Mouse (Mus musculus) small intestine, adult 2 months (tissue): Measurements from ENCODE around the gene Mink1. TPM values are rescaled to one million over a fixed set of nuclear protein-coding genes. Genes with fewer than 3 reads are reported as not detected.

Experiments used
- H3K27ac ChIP-seq: fragments of 200-500 bp; 2 replicates; pipeline ENCODE4 v1.5.1; 2012; ENCODE audit warnings: low read depth, low read length, control low read depth, inconsistent platforms; ENCODE audit not compliant: insufficient read depth
- H3K27me3 ChIP-seq: fragments of 200-500 bp; 2 replicates; pipeline ENCODE4 v1.6.1; 2012; ENCODE audit warnings: mild to moderate bottlenecking, moderate library complexity, low read length, inconsistent platforms; ENCODE audit not compliant: control insufficient read depth, insufficient read depth
- H3K36me3 ChIP-seq: fragments of 200-500 bp; 2 replicates; pipeline ENCODE4 v1.6.1; 2012; ENCODE audit warnings: mild to moderate bottlenecking, low read length, control low read depth, inconsistent platforms; ENCODE audit not compliant: control insufficient read depth, insufficient read depth
- H3K4me1 ChIP-seq: fragments of 200-500 bp; 2 replicates; pipeline ENCODE4 v1.6.1; 2012; ENCODE audit warnings: low read length, inconsistent platforms, mixed read lengths; ENCODE audit not compliant: control insufficient read depth, insufficient read depth, insufficient read length
- H3K4me3 ChIP-seq: fragments of 200-500 bp; 2 replicates; pipeline ENCODE4 v1.5.1; 2012; ENCODE audit warnings: low read depth, mild to moderate bottlenecking, control low read depth, inconsistent platforms, low read length, moderate library complexity
- CTCF ChIP-seq: fragments of 200-500 bp; IDR thresholded peaks from 2 replicates; pipeline ENCODE4 v1.5.1; 2012; ENCODE audit warnings: low read depth, mild to moderate bottlenecking, control low read depth, inconsistent platforms, low read length, moderate library complexity, mixed read lengths; ENCODE audit not compliant: insufficient replicate concordance, insufficient read length; ENCODE audit errors: extremely low read depth
- POLR2A ChIP-seq: fragments of 200-500 bp; IDR thresholded peaks from 2 replicates; pipeline ENCODE4 v1.6.1; 2012; ENCODE audit warnings: low read depth, mild to moderate bottlenecking, control low read depth, inconsistent platforms, low read length, moderate library complexity
- WGBS: fragments of 180-500 bp; shearing (Covaris S2); methylation state at CpG from one replicate; pipeline ENCODE4 v1.1.7; 2018; 5-methylcytosine and 5-hydroxymethylcytosine counted together
- polyA plus RNA-seq: library from polyadenylated mRNA; depleted of rRNA; stranded (reverse); fragments of >200 nt; gene quantifications from 2 replicates; pipeline ENCODE4 v1.2.3, GENCODE M21; 2012

Mink1 gene
- polyA plus RNA-seq, 1 experiment = 82.0 TPM

DNA sequence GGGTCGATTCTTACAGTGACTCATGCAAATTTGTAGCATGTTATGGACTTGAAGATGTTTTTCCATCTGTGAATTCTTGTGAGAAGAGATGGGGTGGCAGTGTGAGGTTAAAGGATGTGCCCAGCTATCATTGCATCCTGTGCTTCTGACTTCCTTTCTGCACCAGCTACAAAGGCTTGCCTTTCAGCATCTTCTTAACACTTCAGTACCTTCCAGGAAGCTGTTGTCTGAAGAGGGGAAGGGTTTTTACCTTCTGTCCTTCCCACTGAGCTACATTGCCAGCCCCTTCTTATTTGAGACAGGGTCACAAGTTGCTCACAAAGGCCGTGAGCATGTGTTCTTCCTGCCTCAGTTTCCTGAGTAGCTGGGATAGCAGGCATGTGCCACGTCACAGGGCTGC is 18.2 kb downstream of the Mink1 start:
- TF ChIP-seq POLR2A (no peak), CTCF (no peak)
- Histone ChIP-seq H3K36me3 (no peaks in the 10 kb centered on the region), H3K27ac (no peak overlapping the region), H3K4me1 (peaks cover 50% of the 10 kb centered on the region), H3K4me3 (no peak overlapping the region), H3K27me3 (no peaks in the 10 kb centered on the region)
- 76% methylated on average over 3 of the region's 3 CpGs for WGBS

DNA sequence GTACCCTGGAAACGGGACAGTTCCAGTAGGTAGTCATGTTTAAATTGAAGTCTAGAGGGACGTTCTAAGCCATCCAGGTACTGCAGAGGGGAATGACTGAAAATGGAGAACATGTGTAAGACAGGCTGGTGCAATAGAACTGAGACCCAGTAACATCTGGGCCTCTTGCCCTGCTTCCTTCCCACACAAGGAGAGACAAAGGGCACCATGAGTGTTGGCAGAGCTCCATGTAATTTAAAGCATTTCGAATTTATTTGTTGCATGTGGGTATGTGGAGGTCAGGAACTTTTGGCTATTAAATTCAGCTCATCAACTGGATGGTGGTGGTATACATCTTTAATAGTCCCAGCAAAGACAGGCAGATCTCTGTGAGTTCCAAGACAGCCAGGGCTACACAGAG is 19.5 kb downstream of the Mink1 start:
- 33% methylated on average over 3 of the region's 3 CpGs for WGBS
- H3K36me3 ChIP-seq = no peaks in the 10 kb centered on the region
- H3K27ac ChIP-seq = no peak overlapping the region
- no peak overlapping the region for H3K4me3 ChIP-seq
- no peaks in the 10 kb centered on the region for H3K27me3 ChIP-seq
- TF ChIP-seq POLR2A (no peak), CTCF (no peak)
- peaks cover 52% of the 10 kb centered on the region for H3K4me1 ChIP-seq

DNA sequence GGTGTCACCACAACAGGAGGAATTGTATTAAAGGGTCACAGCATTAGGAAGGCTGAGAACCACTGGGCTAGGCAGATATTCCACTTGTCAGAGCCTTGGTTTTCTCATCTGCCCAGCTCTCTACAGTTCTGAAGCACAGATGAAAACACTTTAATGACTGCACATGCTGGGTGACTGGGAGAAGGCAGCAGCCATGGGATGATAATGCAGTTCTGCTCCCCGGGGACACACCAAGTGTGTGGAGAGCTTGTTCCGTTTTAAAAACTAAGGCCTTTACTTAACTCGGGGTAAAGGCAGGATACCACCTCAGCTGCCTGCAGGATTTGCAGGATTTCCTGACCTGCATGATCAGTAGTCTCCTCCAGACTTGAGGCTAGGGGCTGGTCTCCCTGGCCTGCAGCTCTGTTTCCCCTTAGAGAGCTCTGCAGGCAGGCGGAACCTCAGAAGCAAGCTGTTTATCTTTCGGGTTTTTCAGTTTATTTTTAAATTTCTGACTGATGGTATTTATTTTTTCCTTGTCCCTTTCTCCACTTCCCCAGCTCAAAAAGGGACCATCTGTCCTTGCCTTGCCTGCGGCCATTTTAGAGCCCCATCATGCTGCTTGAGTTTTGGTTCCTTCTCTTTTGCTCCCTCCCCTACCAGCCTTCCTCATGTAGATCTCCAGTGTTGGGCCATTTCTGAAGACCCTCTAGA is 20.5 kb downstream of the Mink1 start:
- H3K27me3 ChIP-seq = no peaks in the 10 kb centered on the region
- peak overlapping the region; percentile 14; the same call in 1 of the 2 replicates for H3K27ac ChIP-seq
- no peak for TF ChIP-seq POLR2A
- no peak for TF ChIP-seq CTCF
- H3K36me3 ChIP-seq = no peaks in the 10 kb centered on the region
- H3K4me1 ChIP-seq = peaks cover 53% of the 10 kb centered on the region
- no peak overlapping the region for H3K4me3 ChIP-seq
- WGBS = 64% methylated on average over 6 of the region's 6 CpGs

DNA sequence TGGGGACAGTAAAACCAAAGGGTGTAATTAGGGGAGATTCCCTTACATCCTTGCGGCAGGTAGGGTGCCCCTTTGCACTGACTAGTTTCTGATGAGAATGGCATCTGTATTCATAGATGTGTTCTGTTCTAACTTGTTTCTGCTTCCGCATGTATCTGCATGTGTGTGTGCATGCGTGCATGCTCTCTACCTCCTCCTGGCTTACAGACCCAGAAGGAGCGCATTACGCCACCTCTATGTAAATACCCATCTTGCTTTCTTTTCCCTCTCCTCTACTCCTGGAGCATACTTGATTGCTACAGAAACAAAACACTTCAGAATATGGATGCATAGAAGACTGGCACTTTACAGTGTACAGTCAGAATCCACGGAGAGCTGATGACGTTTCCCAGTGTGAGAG is 21.1 kb downstream of the Mink1 start:
- WGBS = 85% methylated on average over 7 of the region's 7 CpGs
- Histone ChIP-seq H3K4me1 (peaks cover 54% of the 10 kb centered on the region), H3K27me3 (no peaks in the 10 kb centered on the region), H3K36me3 (no peaks in the 10 kb centered on the region), H3K4me3 (no peak overlapping the region), H3K27ac (no peak overlapping the region)
- TF ChIP-seq CTCF (no peak), POLR2A (no peak)

DNA sequence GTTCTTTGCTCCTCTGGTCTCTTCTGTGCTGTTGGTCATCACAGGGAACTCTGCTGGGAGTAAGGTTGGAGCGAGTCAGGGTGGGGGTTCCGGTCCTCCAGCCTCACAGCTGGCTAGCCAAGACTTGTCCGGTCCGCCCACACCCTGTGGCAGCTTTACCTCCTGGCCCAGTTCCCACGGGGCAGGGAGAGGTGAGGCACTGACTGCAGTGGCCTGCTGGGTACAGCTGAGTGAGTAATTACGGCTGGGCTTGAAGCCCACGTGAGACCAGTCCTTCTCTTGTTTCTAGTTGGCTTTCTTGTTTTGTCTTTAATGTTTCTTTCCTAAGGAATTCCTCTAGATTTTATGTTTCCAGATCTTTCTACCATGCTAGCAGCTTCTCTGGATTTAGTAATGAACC is 22.8 kb downstream of the Mink1 start:
- Histone ChIP-seq H3K27me3 (no peaks in the 10 kb centered on the region), H3K4me1 (peaks cover 47% of the 10 kb centered on the region), H3K4me3 (no peak overlapping the region), H3K27ac (no peak overlapping the region; the same call in 1 of the 2 replicates), H3K36me3 (no peaks in the 10 kb centered on the region)
- 13% methylated on average over 7 of the region's 7 CpGs for WGBS
- TF ChIP-seq CTCF = no peak
- TF ChIP-seq POLR2A = no peak

DNA sequence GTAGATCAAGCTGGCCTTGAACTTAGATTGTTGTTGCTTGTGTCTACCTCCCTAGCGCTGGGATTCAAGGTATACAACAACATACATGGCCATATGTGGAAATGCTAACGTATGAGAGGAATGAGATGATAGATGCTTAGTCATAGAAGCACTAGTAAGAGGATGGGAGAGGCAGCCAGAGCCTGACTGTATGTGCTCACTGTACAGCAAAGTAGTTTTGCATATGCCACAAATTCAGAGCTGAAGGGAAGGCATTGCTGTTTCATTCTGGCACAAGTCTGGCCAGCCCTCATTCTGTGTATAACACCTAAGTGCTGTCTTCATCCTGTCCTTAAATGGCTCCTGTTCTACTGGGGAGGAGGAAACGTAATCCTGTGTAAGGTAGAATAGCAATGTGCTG is 23.6 kb downstream of the Mink1 start:
- no peaks in the 10 kb centered on the region for H3K27me3 ChIP-seq
- H3K27ac ChIP-seq = 0 out of 2 replicates have a peak overlapping the region, but pooled peaks have one; percentile 17
- no peak for TF ChIP-seq POLR2A
- TF ChIP-seq CTCF = no peak
- H3K4me3 ChIP-seq = no peak overlapping the region
- no peaks in the 10 kb centered on the region for H3K36me3 ChIP-seq
- peaks cover 47% of the 10 kb centered on the region for H3K4me1 ChIP-seq
- WGBS = 61% methylated on average over 3 of the region's 3 CpGs

DNA sequence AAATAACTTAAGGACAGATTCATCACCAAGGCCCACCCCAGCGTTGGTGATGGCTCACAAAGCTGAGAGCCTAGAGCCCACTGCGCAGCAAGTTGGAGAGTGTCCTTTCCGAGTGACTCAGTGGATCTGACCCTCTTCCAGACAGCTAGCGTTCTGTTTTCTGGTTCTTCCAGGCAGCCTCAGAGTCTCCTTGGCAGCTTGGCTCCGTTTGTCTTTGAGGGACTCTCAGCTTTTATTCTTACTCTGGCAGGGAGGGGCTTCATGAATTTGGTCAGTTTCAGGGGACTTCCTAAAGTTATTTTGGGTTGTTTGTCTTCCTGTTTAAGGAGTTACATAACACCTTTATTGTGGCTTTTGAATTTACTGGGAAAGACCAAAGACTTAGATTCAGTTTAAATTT is 24.3 kb downstream of the Mink1 start:
- H3K27me3 ChIP-seq = no peaks in the 10 kb centered on the region
- peak overlapping the region; percentile 17; the same call in 1 of the 2 replicates for H3K27ac ChIP-seq
- TF ChIP-seq CTCF (no peak), POLR2A (no peak)
- WGBS = 55% methylated on average over 5 of the region's 5 CpGs
- no peak overlapping the region for H3K4me3 ChIP-seq
- peaks cover 47% of the 10 kb centered on the region for H3K4me1 ChIP-seq
- H3K36me3 ChIP-seq = no peaks in the 10 kb centered on the region
